Mouse (Mus musculus) liver, embryonic 15.5 days (tissue): ENCODE measurements around the gene Alpi. TPM values are rescaled to one million over a fixed set of nuclear protein-coding genes. Genes with fewer than 3 reads are reported as not detected.

Source experiments
- ATAC-seq: fragments of 200-750 bp; cut with Nextera tagmentation; 2 replicates; pipeline ENCODE4 v1.8.0; 2017; ENCODE audit warnings: moderate number of reproducible peaks, mild to moderate bottlenecking, moderate library complexity; ENCODE audit not compliant: insufficient read depth
- H3K27ac ChIP-seq: fragments of 300-500 bp; sonication (generic); replicated peaks from 2 replicates; pipeline ENCODE4 v1.5.1; 2015; ENCODE audit warnings: mild to moderate bottlenecking, inconsistent platforms
- H3K27me3 ChIP-seq: fragments of 300-500 bp; sonication (generic); 2 replicates; pipeline ENCODE4 v1.6.1; 2015; ENCODE audit warnings: mild to moderate bottlenecking, inconsistent platforms
- H3K36me3 ChIP-seq: fragments of 300-500 bp; sonication (generic); replicated peaks from 2 replicates; pipeline ENCODE4 v1.6.1; 2015; ENCODE audit warnings: moderate library complexity, mild to moderate bottlenecking, inconsistent platforms
- H3K4me1 ChIP-seq: fragments of 300-500 bp; sonication (generic); replicated peaks from 2 replicates; pipeline ENCODE4 v1.6.1; 2015; ENCODE audit warnings: inconsistent platforms
- H3K4me2 ChIP-seq: fragments of 300-500 bp; sonication (generic); 2 replicates; pipeline ENCODE4 v1.6.1; 2015; ENCODE audit warnings: moderate library complexity, mild to moderate bottlenecking, inconsistent platforms
- H3K4me3 ChIP-seq: fragments of 300-500 bp; sonication (generic); replicated peaks from 2 replicates; pipeline ENCODE4 v1.5.1; 2015; ENCODE audit warnings: mild to moderate bottlenecking, inconsistent platforms
- H3K9ac ChIP-seq: fragments of 300-500 bp; sonication (generic); 2 replicates; pipeline ENCODE4 v1.6.1; 2015; ENCODE audit warnings: moderate library complexity, mild to moderate bottlenecking, inconsistent platforms
- H3K9me3 ChIP-seq: fragments of 300-500 bp; sonication (generic); replicated peaks from 2 replicates; pipeline ENCODE4 v1.6.1; 2016; ENCODE audit warnings: inconsistent platforms
- WGBS: fragments of 180-500 bp; shearing (Covaris S2); methylation state at CpG from one replicate; pipeline ENCODE4 v1.1.7; 2015; ENCODE audit warnings: mixed read lengths; ENCODE audit not compliant: insufficient replicate concordance; 5-methylcytosine and 5-hydroxymethylcytosine counted together
- polyA plus RNA-seq: library from polyadenylated mRNA; unstranded; fragments of >200 nt; fragmentation: Nextera tagmentation; extraction: Ambion mirVana; gene quantifications from 2 replicates; pipeline ENCODE4 v1.2.1, GENCODE M21; 2015

The Alpi gene
- polyA plus RNA-seq, 1 experiment from 2014 or later = 0.09 TPM

- Histone ChIP-seq H3K4me1 (no peaks in the 10 kb centered on the region), H3K27me3 (no peaks in the 10 kb centered on the region), H3K36me3 (no peaks in the 10 kb centered on the region), H3K27ac (no peak overlapping the region), H3K4me2 (no peak overlapping the region), H3K9ac (no peak overlapping the region), H3K9me3 (no peaks in the 10 kb centered on the region), H3K4me3 (no peak overlapping the region)
- no peak for ATAC-seq
- 60% methylated on average over 8 of the region's 8 CpGs for WGBS
Observed at GRCm38 (mm10) chr1:87106536-87106935, 5.1 kb upstream of the Alpi start.

GRCm38 (mm10) chr1:87103936-87104335, 2.5 kb upstream of the Alpi start:
- no peak overlapping the region for H3K9ac ChIP-seq
- no peak overlapping the region for H3K4me2 ChIP-seq
- H3K4me1 ChIP-seq = no peaks in the 10 kb centered on the region
- H3K27ac ChIP-seq = no peak overlapping the region
- no peak overlapping the region for H3K4me3 ChIP-seq
- H3K36me3 ChIP-seq = no peaks in the 10 kb centered on the region
- ATAC-seq = no peak
- 68% methylated on average over 1 of the region's 1 CpGs for WGBS
- no peaks in the 10 kb centered on the region for H3K9me3 ChIP-seq
- no peaks in the 10 kb centered on the region; the same call in 1 of the 2 replicates for H3K27me3 ChIP-seq

- WGBS = 58% methylated on average over 3 of the region's 3 CpGs
- Histone ChIP-seq H3K9ac (no peak overlapping the region), H3K9me3 (no peaks in the 10 kb centered on the region), H3K4me1 (0 out of 2 replicates have a peak, but pooled peaks cover 5% of the 10 kb centered on the region), H3K4me3 (no peak overlapping the region), H3K36me3 (no peaks in the 10 kb centered on the region), H3K27me3 (no peaks in the 10 kb centered on the region; the same call in 1 of the 2 replicates), H3K4me2 (no peak overlapping the region), H3K27ac (no peak overlapping the region)
- no peak for ATAC-seq
Observed at GRCm38 (mm10) chr1:87102114-87102513, 708 bp upstream of the Alpi start.

GRCm38 (mm10) chr1:87098358-87098975, 2.9 kb downstream of the Alpi start:
- H3K27me3 ChIP-seq = no peaks in the 10 kb centered on the region; the same call in 1 of the 2 replicates
- no peak overlapping the region for H3K4me3 ChIP-seq
- 11% methylated on average over 30 of the region's 30 CpGs for WGBS
- 0 out of 2 replicates have a peak, but pooled peaks cover 5% of the 10 kb centered on the region for H3K4me1 ChIP-seq
- ATAC-seq = no peak
- no peak overlapping the region for H3K9ac ChIP-seq
- no peaks in the 10 kb centered on the region for H3K36me3 ChIP-seq
- H3K4me2 ChIP-seq = no peak overlapping the region; the same call in 1 of the 2 replicates
- H3K27ac ChIP-seq = no peak overlapping the region
- no peaks in the 10 kb centered on the region for H3K9me3 ChIP-seq

GRCm38 (mm10) chr1:87095642-87096041, 5.8 kb downstream of the Alpi start:
- no peak overlapping the region for H3K9ac ChIP-seq
- ATAC-seq = no peak
- H3K4me3 ChIP-seq = no peak overlapping the region
- no peak overlapping the region for H3K27ac ChIP-seq
- H3K27me3 ChIP-seq = no peaks in the 10 kb centered on the region; the same call in 1 of the 2 replicates
- H3K9me3 ChIP-seq = no peaks in the 10 kb centered on the region
- H3K4me2 ChIP-seq = no peak overlapping the region
- H3K4me1 ChIP-seq = 0 out of 2 replicates have a peak, but pooled peaks cover 5% of the 10 kb centered on the region
- no peaks in the 10 kb centered on the region for H3K36me3 ChIP-seq
- WGBS = 56% methylated on average over 8 of the region's 8 CpGs

- Histone ChIP-seq H3K9me3 (no peaks in the 10 kb centered on the region), H3K4me3 (no peak within 1 kb of the TSS), H3K27ac (no peak within 1 kb of the TSS), H3K9ac (no peak within 1 kb of the TSS), H3K27me3 (no peaks in the 10 kb centered on the region), H3K4me2 (no peak within 1 kb of the TSS), H3K36me3 (no peaks in the 10 kb centered on the region), H3K4me1 (no peaks in the 10 kb centered on the region)
- ATAC-seq = no peak
- WGBS = 49% methylated on average over 4 of the region's 4 CpGs
Observed at GRCm38 (mm10) chr1:87089828-87090227, 11.6 kb downstream of the Alpi start, which contains the start of gene Alppl2. Alppl2 (minus strand) TSS chr1:87089928.

GRCm38 (mm10) chr1:87089251-87089650, 12.2 kb downstream of the Alpi start:
- no peak overlapping the region for H3K9ac ChIP-seq
- no peaks in the 10 kb centered on the region for H3K27me3 ChIP-seq
- H3K27ac ChIP-seq = no peak overlapping the region
- H3K4me1 ChIP-seq = no peaks in the 10 kb centered on the region
- no peaks in the 10 kb centered on the region for H3K36me3 ChIP-seq
- no peak overlapping the region for H3K4me3 ChIP-seq
- H3K9me3 ChIP-seq = no peaks in the 10 kb centered on the region
- no peak overlapping the region for H3K4me2 ChIP-seq
- 73% methylated on average over 11 of the region's 11 CpGs for WGBS
- no peak for ATAC-seq

GRCm38 (mm10) chr1:87086964-87087363, 14.4 kb downstream of the Alpi start:
- WGBS = 69% methylated on average over 17 of the region's 17 CpGs
- no peak overlapping the region for H3K4me3 ChIP-seq
- no peak overlapping the region for H3K9ac ChIP-seq
- H3K9me3 ChIP-seq = no peaks in the 10 kb centered on the region
- H3K4me2 ChIP-seq = no peak overlapping the region
- no peak for ATAC-seq
- no peaks in the 10 kb centered on the region for H3K4me1 ChIP-seq
- H3K27ac ChIP-seq = no peak overlapping the region
- no peaks in the 10 kb centered on the region for H3K36me3 ChIP-seq
- H3K27me3 ChIP-seq = no peaks in the 10 kb centered on the region

GRCm38 (mm10) chr1:87086196-87086595, 15.2 kb downstream of the Alpi start:
- H3K27me3 ChIP-seq = no peaks in the 10 kb centered on the region
- H3K4me3 ChIP-seq = no peak overlapping the region
- no peaks in the 10 kb centered on the region for H3K36me3 ChIP-seq
- H3K9ac ChIP-seq = no peak overlapping the region
- 41% methylated on average over 4 of the region's 4 CpGs for WGBS
- no peaks in the 10 kb centered on the region for H3K4me1 ChIP-seq
- no peak for ATAC-seq
- no peak overlapping the region for H3K4me2 ChIP-seq
- no peaks in the 10 kb centered on the region for H3K9me3 ChIP-seq
- H3K27ac ChIP-seq = no peak overlapping the region

- Histone ChIP-seq H3K9me3 (no peaks in the 10 kb centered on the region), H3K4me1 (no peaks in the 10 kb centered on the region), H3K36me3 (no peaks in the 10 kb centered on the region), H3K27me3 (no peaks in the 10 kb centered on the region), H3K27ac (no peak overlapping the region), H3K4me2 (no peak overlapping the region), H3K4me3 (no peak overlapping the region), H3K9ac (no peak overlapping the region)
- no peak for ATAC-seq
- WGBS = 73% methylated on average over 8 of the region's 8 CpGs
Observed at GRCm38 (mm10) chr1:87073776-87074175, 27.6 kb downstream of the Alpi start.

- Histone ChIP-seq H3K4me2 (no peak overlapping the region), H3K4me3 (no peak overlapping the region), H3K4me1 (no peaks in the 10 kb centered on the region), H3K36me3 (no peaks in the 10 kb centered on the region), H3K27me3 (no peaks in the 10 kb centered on the region), H3K27ac (no peak overlapping the region), H3K9ac (no peak overlapping the region), H3K9me3 (no peaks in the 10 kb centered on the region)
- peak; percentile 54; the same call in 1 of the 2 replicates for ATAC-seq
- 37% methylated on average over 16 of the region's 16 CpGs for WGBS
Observed at GRCm38 (mm10) chr1:87070720-87071119, 30.7 kb downstream of the Alpi start.

- Histone ChIP-seq H3K27ac (no peak overlapping the region), H3K4me1 (no peaks in the 10 kb centered on the region), H3K27me3 (no peaks in the 10 kb centered on the region), H3K4me3 (no peak overlapping the region), H3K36me3 (no peaks in the 10 kb centered on the region), H3K9ac (no peak overlapping the region), H3K9me3 (no peaks in the 10 kb centered on the region), H3K4me2 (no peak overlapping the region)
- no peak for ATAC-seq
Observed at GRCm38 (mm10) chr1:87060913-87061312, 40.5 kb downstream of the Alpi start.
